Mouse (Mus musculus) kidney, adult 2 months (tissue): ENCODE results near the gene Ptprb. TPM values are rescaled to one million over a fixed set of nuclear protein-coding genes. Genes with fewer than 3 reads are reported as not detected.

ENCODE experiments used
- DNase-seq: peaks from one replicate; pipeline ENCODE4 v3.0.0; 2021
- H3K27ac ChIP-seq: fragments of 200-500 bp; 2 replicates; pipeline ENCODE4 v1.5.1; 2012; ENCODE audit warnings: low read depth, low read length, control low read depth, inconsistent platforms; ENCODE audit not compliant: insufficient read depth
- H3K27me3 ChIP-seq: fragments of 200-500 bp; replicated peaks from 2 replicates; pipeline ENCODE4 v1.6.1; 2012; ENCODE audit warnings: mild to moderate bottlenecking, moderate library complexity, low read length, inconsistent platforms; ENCODE audit not compliant: control insufficient read depth, insufficient read depth
- H3K36me3 ChIP-seq: fragments of 200-500 bp; 2 replicates; pipeline ENCODE4 v1.6.1; 2012; ENCODE audit warnings: mild to moderate bottlenecking, moderate library complexity, low read length, inconsistent platforms; ENCODE audit not compliant: control insufficient read depth, insufficient read depth
- H3K4me1 ChIP-seq: fragments of 200-500 bp; 2 replicates; pipeline ENCODE4 v1.6.1; 2011; ENCODE audit warnings: low read length; ENCODE audit not compliant: control insufficient read depth, insufficient read depth
- H3K4me3 ChIP-seq: fragments of 200-500 bp; 2 replicates; pipeline ENCODE4 v1.5.1; 2011; ENCODE audit warnings: mild to moderate bottlenecking, low read depth, low read length, control low read depth; ENCODE audit not compliant: insufficient read depth
- CTCF ChIP-seq: fragments of 200-500 bp; conservative IDR thresholded peaks from 2 replicates; pipeline ENCODE4 v1.5.1; 2011; ENCODE audit warnings: low read depth, mild to moderate bottlenecking, control low read depth, low read length, moderate library complexity, mixed read lengths; ENCODE audit not compliant: insufficient read depth, insufficient read length
- POLR2A ChIP-seq: fragments of 200-500 bp; IDR thresholded peaks from one replicate; pipeline ENCODE4 v1.6.1; 2011; ENCODE audit warnings: low read depth, low read length, control low read depth
- WGBS: fragments of 180-500 bp; shearing (Covaris S2); methylation state at CpG from one replicate; pipeline ENCODE4 v1.1.7; 2018; 5-methylcytosine and 5-hydroxymethylcytosine counted together
- polyA plus RNA-seq: library from polyadenylated mRNA; depleted of rRNA; stranded (reverse); fragments of >200 nt; gene quantifications from 2 replicates; pipeline ENCODE4 v1.2.3, GENCODE M21; 2012

The Ptprb gene
- polyA plus RNA-seq, 1 experiment, result 12.5 TPM

GRCm38 (mm10) chr10:116319246-116319645 lies 43.9 kb downstream of the Ptprb start:
- DNase-seq, result peak; percentile 88
- H3K27ac ChIP-seq, result no peak overlapping the region
- no peak overlapping the region for H3K4me3 ChIP-seq
- no peaks in the 10 kb centered on the region for H3K27me3 ChIP-seq
- H3K36me3 ChIP-seq, result no peaks in the 10 kb centered on the region
- WGBS, result 22% methylated on average over 12 of the region's 12 CpGs
- no peak for TF ChIP-seq POLR2A
- TF ChIP-seq CTCF, result peak; percentile 70
- peaks cover 2% of the 10 kb centered on the region; the same call in 1 of the 2 replicates for H3K4me1 ChIP-seq

- WGBS, result 47% methylated on average over 5 of the region's 5 CpGs
- Histone ChIP-seq H3K4me3 (no peak overlapping the region), H3K36me3 (no peaks in the 10 kb centered on the region), H3K27ac (no peak overlapping the region), H3K27me3 (no peaks in the 10 kb centered on the region), H3K4me1 (no peaks in the 10 kb centered on the region)
- DNase-seq, result no peak
- TF ChIP-seq POLR2A (no peak), CTCF (no peak)
Observed at GRCm38 (mm10) chr10:116329086-116329485, 53.8 kb downstream of the Ptprb start.

DNA sequence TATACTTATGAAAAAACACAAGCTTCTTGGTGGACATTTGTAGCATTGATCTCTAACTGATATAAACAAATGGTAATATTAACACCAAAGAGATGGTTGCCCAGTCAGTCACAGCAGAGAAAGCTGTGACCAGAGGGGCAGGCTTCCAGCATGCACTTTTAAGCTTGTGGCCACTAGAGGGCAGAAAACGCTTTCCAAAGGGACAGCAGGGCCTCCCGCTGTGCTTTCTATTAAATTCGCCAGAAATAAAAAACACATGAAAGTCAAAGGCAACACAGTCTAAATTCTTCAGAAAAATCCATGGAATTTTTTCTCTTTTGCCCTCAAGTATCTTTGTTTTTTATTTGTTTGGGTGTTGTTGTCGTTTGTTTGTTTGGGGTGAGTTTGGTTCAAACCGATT lies 55.1 kb downstream of the Ptprb start:
- Histone ChIP-seq H3K4me3 (no peak overlapping the region), H3K4me1 (no peaks in the 10 kb centered on the region)
- TF ChIP-seq POLR2A, result no peak
- peak; percentile 92 for TF ChIP-seq CTCF

GRCm38 (mm10) chr10:116330961-116331510 lies 55.7 kb downstream of the Ptprb start:
- 35% methylated on average over 23 of the region's 23 CpGs for WGBS
- no peak for TF ChIP-seq POLR2A
- no peak for TF ChIP-seq CTCF
- no peak overlapping the region for H3K4me3 ChIP-seq
- no peaks in the 10 kb centered on the region for H3K27me3 ChIP-seq
- no peaks in the 10 kb centered on the region for H3K36me3 ChIP-seq
- H3K27ac ChIP-seq, result no peak overlapping the region
- no peaks in the 10 kb centered on the region for H3K4me1 ChIP-seq
- no peak for DNase-seq

More for the DNA sequence above, 55.1 kb downstream of the Ptprb start:
- H3K27ac ChIP-seq, result no peak overlapping the region
- 18% methylated on average over 5 of the region's 5 CpGs for WGBS
- H3K36me3 ChIP-seq, result no peaks in the 10 kb centered on the region
- peak; percentile 75 for DNase-seq
- no peaks in the 10 kb centered on the region for H3K27me3 ChIP-seq

GRCm38 (mm10) chr10:116333666-116334065 lies 58.3 kb downstream of the Ptprb start:
- Histone ChIP-seq H3K4me3 (no peak overlapping the region), H3K27me3 (no peaks in the 10 kb centered on the region), H3K4me1 (no peaks in the 10 kb centered on the region), H3K36me3 (no peaks in the 10 kb centered on the region), H3K27ac (no peak overlapping the region)
- no peak for TF ChIP-seq CTCF
- TF ChIP-seq POLR2A, result no peak
- WGBS, result 51% methylated on average over 16 of the region's 16 CpGs
- no peak for DNase-seq

DNA sequence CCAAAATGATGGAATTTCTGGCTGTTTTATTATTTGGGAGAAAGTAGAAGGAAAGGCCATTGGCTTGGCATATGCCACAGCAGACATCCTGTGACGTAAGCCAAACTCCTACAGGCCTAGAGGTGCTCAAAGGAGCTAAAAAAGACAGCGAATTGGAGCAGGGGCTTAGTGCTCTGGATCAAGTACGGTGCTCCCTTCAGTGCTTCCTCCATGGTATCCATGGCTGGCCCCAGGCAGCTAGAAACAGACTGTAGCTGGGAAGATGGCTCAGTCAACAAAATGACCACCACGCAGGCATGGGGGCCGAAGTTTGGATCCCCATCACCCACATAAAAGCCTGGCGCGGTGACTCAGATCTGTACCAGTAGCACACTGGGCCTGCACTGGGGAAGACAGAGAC lies 58.8 kb downstream of the Ptprb start:
- no peak for TF ChIP-seq CTCF
- no peak for TF ChIP-seq POLR2A
- Histone ChIP-seq H3K36me3 (no peaks in the 10 kb centered on the region), H3K4me1 (no peaks in the 10 kb centered on the region), H3K27me3 (no peaks in the 10 kb centered on the region), H3K4me3 (no peak overlapping the region), H3K27ac (no peak overlapping the region)
- no peak for DNase-seq
- 95% methylated on average over 7 of the region's 7 CpGs for WGBS

DNA sequence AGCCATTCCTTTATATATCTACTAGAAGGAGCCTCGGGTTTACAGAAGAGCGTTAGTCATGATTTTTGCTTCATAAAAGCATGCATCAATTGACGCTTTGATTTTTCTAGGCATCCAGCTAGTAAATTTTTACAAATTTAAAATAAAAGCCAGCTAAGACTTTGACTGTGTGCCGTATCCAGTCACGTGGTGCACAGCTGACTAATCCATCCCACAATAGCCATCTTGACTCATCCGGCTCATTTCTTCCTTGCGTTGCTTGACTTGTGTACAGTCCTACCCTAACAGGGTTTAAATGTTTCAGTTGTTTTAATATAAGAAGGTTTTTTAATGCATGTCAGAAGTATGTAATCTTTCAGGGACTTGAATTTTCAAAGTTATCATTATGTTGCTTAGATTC lies 60.0 kb downstream of the Ptprb start:
- Histone ChIP-seq H3K27ac (no peak overlapping the region), H3K36me3 (no peaks in the 10 kb centered on the region), H3K4me1 (no peaks in the 10 kb centered on the region), H3K4me3 (no peak overlapping the region), H3K27me3 (no peaks in the 10 kb centered on the region)
- no peak for DNase-seq
- WGBS, result 93% methylated on average over 7 of the region's 7 CpGs
- no peak for TF ChIP-seq CTCF
- no peak for TF ChIP-seq POLR2A

- H3K36me3 ChIP-seq, result no peaks in the 10 kb centered on the region
- H3K27ac ChIP-seq, result no peak overlapping the region
- 50% methylated on average over 12 of the region's 12 CpGs for WGBS
- DNase-seq, result no peak
- no peak overlapping the region for H3K4me3 ChIP-seq
- no peaks in the 10 kb centered on the region for H3K27me3 ChIP-seq
- H3K4me1 ChIP-seq, result no peaks in the 10 kb centered on the region
- no peak for TF ChIP-seq POLR2A
- TF ChIP-seq CTCF, result no peak
Observed at GRCm38 (mm10) chr10:116341194-116341593, 65.9 kb downstream of the Ptprb start.
